Mouse (Mus musculus): ENCODE results near the gene Slc13a5.

DNA sequence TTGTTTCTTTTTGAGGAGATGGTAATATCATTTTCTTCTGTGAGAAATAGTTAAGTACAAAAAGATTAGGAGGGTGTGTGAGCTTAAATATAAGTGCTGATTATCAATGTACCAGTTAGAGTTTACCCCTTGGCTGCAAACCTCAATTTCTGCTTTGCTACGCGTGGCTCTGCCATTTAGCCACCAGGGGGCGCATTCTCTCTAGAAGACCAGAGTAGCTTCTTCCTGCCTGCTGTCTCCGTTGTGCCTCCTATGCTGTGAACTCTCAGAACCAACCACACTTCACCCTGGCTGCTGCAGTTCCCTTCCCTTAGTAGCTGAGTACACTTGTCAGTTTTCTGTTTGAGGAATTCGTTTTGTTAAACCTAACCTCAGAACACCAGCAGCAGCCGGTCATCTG, 45.7 kb downstream of the Slc13a5 start:
- peak; percentile 82 for TF ChIP-seq CTCF (conservative IDR thresholded peaks at IDR 0.05; ENCODE audit: low read length)
- TF ChIP-seq POU5F1 (IDR thresholded peaks at IDR 0.05; ENCODE audit: borderline replicate concordance, low read length), result no peak
- TF ChIP-seq NANOG (IDR thresholded peaks at IDR 0.05; ENCODE audit: borderline replicate concordance, low read length), result no peak

Measured in E14TG2a.4 (cell line).